Mouse (Mus musculus): ENCODE results near the gene Lgr4. TPM values are rescaled to one million over a fixed set of nuclear protein-coding genes. Genes with fewer than 3 reads are reported as not detected.
A peak's percentile ranks its signal among the peaks of the same experiment; 100 is the strongest.

Gene Lgr4
- total and polyA plus RNA-seq, 3 experiments: 0.98 to 12.1 (median 7.1) TPM

DNA sequence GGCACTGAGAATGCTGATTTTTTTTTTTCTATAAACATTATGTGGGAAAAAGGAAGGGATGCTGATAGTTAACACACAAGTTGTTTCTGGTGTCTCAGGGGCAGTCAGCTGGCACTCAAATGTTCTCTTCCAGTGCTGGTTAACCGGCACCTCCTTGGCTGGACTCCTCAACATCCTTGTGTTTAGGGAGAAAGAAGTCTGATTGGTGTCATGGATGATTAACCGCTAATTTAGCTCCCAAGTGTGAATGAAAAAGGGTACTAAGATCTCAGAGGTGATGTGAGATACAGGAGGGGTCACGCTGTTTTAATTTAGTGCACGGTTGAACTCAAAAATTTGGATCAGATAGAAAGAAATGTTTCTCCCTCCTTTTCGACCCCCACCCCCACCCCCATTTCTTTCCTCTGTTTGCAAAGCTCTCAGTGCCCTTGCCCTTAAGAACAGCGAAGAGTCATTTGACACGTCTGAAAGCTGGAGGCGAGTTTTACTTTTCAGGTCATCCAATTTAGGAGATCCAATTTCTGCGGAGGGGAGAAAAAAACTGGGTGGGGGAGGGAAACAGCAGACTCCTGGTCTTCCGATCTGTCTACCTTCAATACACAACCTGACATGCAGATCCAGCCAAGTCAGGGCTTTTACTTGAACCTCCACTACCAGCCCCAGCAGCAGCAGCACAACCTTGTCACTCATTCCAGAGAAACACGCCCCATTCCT is 508 bp upstream of the Lgr4 start:
- Histone ChIP-seq H3K27me3 (ENCODE audit: insufficient read depth, low read length) (no peaks in the 10 kb centered on the region), H3K4me1 (ENCODE audit: insufficient read depth, low read depth, low read length) (peaks cover 43% of the 10 kb centered on the region), H3K9me3 (replicated peaks) (no peaks in the 10 kb centered on the region), H3K36me3 (replicated peaks) (no peaks in the 10 kb centered on the region), H3K4me3 (ENCODE audit: low read depth, low read length) (peak overlapping the region; percentile 83; the same call in 1 of the 2 replicates)
- TF ChIP-seq POLR2AphosphoS5 (IDR thresholded peaks at IDR 0.05; ENCODE audit: insufficient replicate concordance, low read depth, low read length) (no peak), GATA1 (IDR thresholded peaks at IDR 0.05; ENCODE audit: borderline replicate concordance, low read length) (no peak), GATA2 (IDR thresholded peaks at IDR 0.05; ENCODE audit: borderline replicate concordance, low read depth, low read length) (no peak), TAL1 (conservative IDR thresholded peaks at IDR 0.05; ENCODE audit: low read depth, low read length) (no peak), CTCF (IDR thresholded peaks at IDR 0.05; ENCODE audit: low read depth, low read length) (no peak)
- DNase-seq (ENCODE audit: low spot score) (no peak), ATAC-seq (ENCODE audit: extremely low read depth, insufficient number of reproducible peaks, low FRiP score, poor library complexity, severe bottlenecking) (no peak)

DNA sequence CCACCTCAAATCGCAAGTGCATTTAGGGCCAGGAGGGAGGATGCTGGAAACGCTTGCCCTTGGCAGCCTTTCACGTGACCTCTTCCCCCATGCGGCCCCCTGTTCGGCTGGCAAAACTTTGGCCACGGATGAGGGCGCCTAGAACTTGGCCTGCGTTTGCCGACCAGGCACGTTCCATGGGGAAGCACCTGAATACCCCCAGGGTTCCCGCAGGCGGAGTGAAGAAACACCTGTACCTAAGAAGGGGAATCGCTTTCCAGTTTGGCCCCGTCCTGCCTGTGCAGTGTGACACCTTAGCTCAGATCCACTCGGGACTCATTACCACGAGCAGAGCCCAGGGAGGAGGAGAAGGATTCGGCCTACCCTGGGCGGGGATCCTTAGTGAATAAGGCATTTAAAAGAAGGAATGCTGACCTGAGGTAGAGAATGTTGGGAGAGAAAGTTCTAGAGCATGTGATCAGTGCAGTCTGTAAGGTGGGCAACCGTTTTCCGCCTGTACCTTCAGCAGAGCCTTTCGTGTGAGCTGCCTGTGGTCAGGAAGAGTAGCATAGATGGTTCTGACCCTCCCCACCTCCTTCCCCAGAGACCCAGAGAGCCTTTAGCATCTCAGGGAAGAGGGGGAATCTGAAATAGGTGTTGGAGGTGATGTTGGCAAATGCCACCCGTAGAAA is 1.3 kb downstream of the Lgr4 start:
- ATAC-seq (ENCODE audit: extremely low read depth, insufficient number of reproducible peaks, low FRiP score, poor library complexity, severe bottlenecking) (no peak), DNase-seq (ENCODE audit: low spot score) (peak; percentile 11)
- Histone ChIP-seq H3K9me3 (replicated peaks) (no peaks in the 10 kb centered on the region), H3K27me3 (ENCODE audit: insufficient read depth, low read length) (no peaks in the 10 kb centered on the region), H3K36me3 (replicated peaks) (no peaks in the 10 kb centered on the region), H3K4me3 (ENCODE audit: low read depth, low read length) (peak overlapping the region; percentile 83), H3K4me1 (ENCODE audit: insufficient read depth, low read depth, low read length) (peaks cover 40% of the 10 kb centered on the region)
- TF ChIP-seq TAL1 (conservative IDR thresholded peaks at IDR 0.05; ENCODE audit: low read depth, low read length) (no peak), GATA1 (IDR thresholded peaks at IDR 0.05; ENCODE audit: borderline replicate concordance, low read length) (no peak), CTCF (IDR thresholded peaks at IDR 0.05; ENCODE audit: low read depth, low read length) (no peak), GATA2 (IDR thresholded peaks at IDR 0.05; ENCODE audit: borderline replicate concordance, low read depth, low read length) (no peak), POLR2AphosphoS5 (IDR thresholded peaks at IDR 0.05; ENCODE audit: insufficient replicate concordance, low read depth, low read length) (no peak)

DNA sequence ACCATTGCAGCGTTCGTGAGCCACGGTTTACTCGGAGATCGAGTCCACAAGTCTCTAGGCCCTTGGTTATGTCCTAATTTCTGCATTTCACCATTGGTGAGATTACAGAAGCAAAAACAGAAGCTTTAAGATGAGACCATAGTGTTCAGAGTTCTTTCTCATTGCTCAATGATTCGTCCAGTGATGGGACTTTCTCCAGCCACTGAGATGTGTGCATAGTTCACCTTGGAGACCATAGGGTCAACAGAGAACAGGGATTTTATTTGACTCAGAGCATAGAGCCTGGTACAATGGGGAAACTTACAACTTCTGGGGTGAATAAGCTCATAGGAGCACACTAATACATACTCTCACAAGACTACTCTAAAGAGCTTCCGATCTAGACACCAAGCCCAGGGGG is 3.0 kb downstream of the Lgr4 start:
- DNase-seq (ENCODE audit: low spot score) (no peak), ATAC-seq (ENCODE audit: extremely low read depth, insufficient number of reproducible peaks, low FRiP score, poor library complexity, severe bottlenecking) (no peak)
- Histone ChIP-seq H3K4me1 (ENCODE audit: insufficient read depth, low read depth, low read length) (peaks cover 35% of the 10 kb centered on the region), H3K4me3 (ENCODE audit: low read depth, low read length) (no peak overlapping the region; the same call in 1 of the 2 replicates), H3K9me3 (replicated peaks) (no peaks in the 10 kb centered on the region), H3K36me3 (replicated peaks) (peaks cover under 1% of the 10 kb centered on the region), H3K27me3 (ENCODE audit: insufficient read depth, low read length) (no peaks in the 10 kb centered on the region)
- no peak for TF ChIP-seq POLR2AphosphoS5 (IDR thresholded peaks at IDR 0.05; ENCODE audit: insufficient replicate concordance, low read depth, low read length)
- TF ChIP-seq CTCF (IDR thresholded peaks at IDR 0.05; ENCODE audit: low read depth, low read length): no peak
- TF ChIP-seq TAL1 (conservative IDR thresholded peaks at IDR 0.05; ENCODE audit: low read depth, low read length): no peak
- TF ChIP-seq GATA2 (IDR thresholded peaks at IDR 0.05; ENCODE audit: borderline replicate concordance, low read depth, low read length): no peak
- no peak for TF ChIP-seq GATA1 (IDR thresholded peaks at IDR 0.05; ENCODE audit: borderline replicate concordance, low read length)

DNA sequence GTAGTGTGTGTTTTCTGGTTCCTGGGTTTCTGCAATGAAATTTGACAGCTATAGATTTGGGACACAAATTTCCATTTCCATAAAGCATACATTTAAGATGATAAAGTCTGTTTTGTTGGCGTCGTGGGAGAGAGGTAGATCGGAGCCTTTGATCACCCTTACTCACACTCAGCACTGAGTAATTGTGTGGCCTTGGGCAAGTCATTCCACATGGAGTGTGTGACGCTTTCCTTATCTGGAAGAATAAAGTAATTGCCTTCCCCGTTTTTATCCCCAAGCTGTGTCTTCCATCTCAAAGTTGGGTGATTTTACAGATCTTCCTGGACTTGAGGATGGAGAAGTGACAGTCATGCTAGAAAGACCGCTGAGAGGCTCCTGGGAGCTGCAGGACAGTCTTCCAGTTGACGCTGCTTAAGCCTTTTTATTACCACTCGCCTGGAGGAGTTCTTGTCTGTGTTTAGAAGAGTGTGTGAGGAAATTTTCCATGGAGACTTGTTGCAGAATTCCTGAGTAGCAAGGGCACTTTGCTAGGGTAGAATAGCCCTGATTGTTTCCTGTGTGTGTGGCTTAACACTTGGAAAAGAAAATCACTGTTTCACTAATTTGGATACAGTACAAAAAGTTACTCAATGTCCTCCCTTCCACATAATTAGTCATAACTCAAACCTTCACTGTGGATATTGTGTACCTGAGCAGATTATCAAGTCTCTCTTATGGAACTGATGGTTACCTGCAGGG is 4.0 kb downstream of the Lgr4 start:
- Histone ChIP-seq H3K27me3 (ENCODE audit: insufficient read depth, low read length) (no peaks in the 10 kb centered on the region), H3K4me1 (ENCODE audit: insufficient read depth, low read depth, low read length) (peaks cover 37% of the 10 kb centered on the region), H3K9me3 (replicated peaks) (no peaks in the 10 kb centered on the region), H3K36me3 (replicated peaks) (peaks cover 7% of the 10 kb centered on the region), H3K4me3 (ENCODE audit: low read depth, low read length) (no peak overlapping the region)
- ATAC-seq (ENCODE audit: extremely low read depth, insufficient number of reproducible peaks, low FRiP score, poor library complexity, severe bottlenecking) (no peak), DNase-seq (ENCODE audit: low spot score) (no peak)
- TF ChIP-seq GATA1 (IDR thresholded peaks at IDR 0.05; ENCODE audit: borderline replicate concordance, low read length) (no peak), CTCF (IDR thresholded peaks at IDR 0.05; ENCODE audit: low read depth, low read length) (no peak), TAL1 (conservative IDR thresholded peaks at IDR 0.05; ENCODE audit: low read depth, low read length) (no peak), POLR2AphosphoS5 (IDR thresholded peaks at IDR 0.05; ENCODE audit: insufficient replicate concordance, low read depth, low read length) (no peak)

DNA sequence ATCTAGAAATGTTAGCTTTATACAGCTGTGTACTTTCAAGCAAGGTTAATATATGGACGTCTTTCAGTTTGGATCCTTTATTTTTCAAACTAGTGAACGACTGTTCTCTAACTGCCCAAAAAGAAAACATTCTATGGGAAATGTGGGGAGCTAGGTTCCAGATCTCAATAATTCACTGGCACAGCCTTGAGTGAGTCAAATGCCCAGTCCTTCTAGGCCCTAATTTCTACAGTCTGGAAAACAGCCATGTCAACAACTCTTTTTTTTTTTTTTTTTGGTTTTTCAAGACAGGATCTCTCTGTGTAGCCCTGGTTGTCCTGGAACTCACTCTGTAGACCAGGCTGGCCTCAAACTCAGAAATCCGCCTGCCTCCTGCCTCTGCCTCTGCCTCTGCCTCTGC is 4.9 kb downstream of the Lgr4 start:
- Histone ChIP-seq H3K27me3 (ENCODE audit: insufficient read depth, low read length) (no peaks in the 10 kb centered on the region), H3K4me3 (ENCODE audit: low read depth, low read length) (no peak overlapping the region), H3K9me3 (replicated peaks) (no peaks in the 10 kb centered on the region), H3K4me1 (ENCODE audit: insufficient read depth, low read depth, low read length) (peaks cover 31% of the 10 kb centered on the region), H3K36me3 (replicated peaks) (peaks cover 7% of the 10 kb centered on the region)
- TF ChIP-seq POLR2AphosphoS5 (IDR thresholded peaks at IDR 0.05; ENCODE audit: insufficient replicate concordance, low read depth, low read length) (no peak), GATA2 (IDR thresholded peaks at IDR 0.05; ENCODE audit: borderline replicate concordance, low read depth, low read length) (no peak), TAL1 (conservative IDR thresholded peaks at IDR 0.05; ENCODE audit: low read depth, low read length) (no peak), GATA1 (IDR thresholded peaks at IDR 0.05; ENCODE audit: borderline replicate concordance, low read length) (no peak), CTCF (IDR thresholded peaks at IDR 0.05; ENCODE audit: low read depth, low read length) (no peak)
- ATAC-seq (ENCODE audit: extremely low read depth, insufficient number of reproducible peaks, low FRiP score, poor library complexity, severe bottlenecking) (no peak), DNase-seq (ENCODE audit: low spot score) (no peak)

DNA sequence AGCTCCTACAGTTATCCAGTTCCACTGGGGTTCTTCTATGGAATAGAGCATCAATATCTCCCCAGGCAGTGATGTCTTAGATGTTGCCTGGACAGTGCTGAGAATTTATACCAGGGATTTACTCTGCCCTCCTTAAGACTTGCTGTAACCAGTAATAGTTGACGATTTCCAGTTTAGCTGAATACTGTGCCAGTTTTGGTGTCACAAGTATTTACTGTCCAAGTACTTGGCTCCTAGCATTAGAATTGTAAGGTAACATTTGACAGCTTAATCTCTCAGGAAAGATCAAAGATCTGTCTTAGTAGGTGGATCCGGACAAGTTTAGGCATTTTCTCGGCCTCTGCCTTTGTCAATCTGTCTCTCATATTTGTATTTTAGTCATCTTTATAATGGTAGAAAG is 5.6 kb downstream of the Lgr4 start:
- DNase-seq (ENCODE audit: low spot score) (no peak), ATAC-seq (ENCODE audit: extremely low read depth, insufficient number of reproducible peaks, low FRiP score, poor library complexity, severe bottlenecking) (no peak)
- Histone ChIP-seq H3K4me3 (ENCODE audit: low read depth, low read length) (no peak overlapping the region), H3K9me3 (replicated peaks) (no peaks in the 10 kb centered on the region), H3K36me3 (replicated peaks) (peaks cover 7% of the 10 kb centered on the region), H3K27me3 (ENCODE audit: insufficient read depth, low read length) (no peaks in the 10 kb centered on the region), H3K4me1 (ENCODE audit: insufficient read depth, low read depth, low read length) (peaks cover 31% of the 10 kb centered on the region)
- TF ChIP-seq GATA2 (IDR thresholded peaks at IDR 0.05; ENCODE audit: borderline replicate concordance, low read depth, low read length) (no peak), TAL1 (conservative IDR thresholded peaks at IDR 0.05; ENCODE audit: low read depth, low read length) (no peak), POLR2AphosphoS5 (IDR thresholded peaks at IDR 0.05; ENCODE audit: insufficient replicate concordance, low read depth, low read length) (no peak), GATA1 (IDR thresholded peaks at IDR 0.05; ENCODE audit: borderline replicate concordance, low read length) (no peak), CTCF (IDR thresholded peaks at IDR 0.05; ENCODE audit: low read depth, low read length) (no peak)
